Mouse (Mus musculus) cerebellum, postnatal 14 days (tissue): ENCODE results near the gene Atp7a.

Experiments used
- DNase-seq, 2 experiments: peaks; one replicate each; pipeline ENCODE4 v3.0.0; 2021; ENCODE audit warnings: mixed read lengths in 2 of 2

The Atp7a gene

DNA sequence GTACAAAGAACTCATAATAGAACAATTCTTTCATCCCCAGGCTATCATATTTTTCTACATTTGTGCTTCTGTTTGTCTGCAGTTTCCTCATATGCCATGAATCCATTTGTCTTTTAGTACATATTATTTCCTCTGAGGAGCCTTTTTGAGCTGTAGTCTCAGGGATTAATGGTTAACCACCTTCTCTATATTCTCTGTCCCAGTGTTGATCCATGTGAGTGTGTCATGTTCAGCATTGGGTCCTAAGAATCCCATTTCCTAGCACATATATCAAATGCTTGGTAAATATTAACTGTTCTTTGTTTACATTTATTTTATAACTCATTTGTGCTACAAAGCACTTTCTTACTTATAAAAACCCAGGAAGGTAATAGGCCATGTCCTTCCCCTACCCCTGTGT lies 55.4 kb downstream of the Atp7a start:
- no peak for DNase-seq

DNA sequence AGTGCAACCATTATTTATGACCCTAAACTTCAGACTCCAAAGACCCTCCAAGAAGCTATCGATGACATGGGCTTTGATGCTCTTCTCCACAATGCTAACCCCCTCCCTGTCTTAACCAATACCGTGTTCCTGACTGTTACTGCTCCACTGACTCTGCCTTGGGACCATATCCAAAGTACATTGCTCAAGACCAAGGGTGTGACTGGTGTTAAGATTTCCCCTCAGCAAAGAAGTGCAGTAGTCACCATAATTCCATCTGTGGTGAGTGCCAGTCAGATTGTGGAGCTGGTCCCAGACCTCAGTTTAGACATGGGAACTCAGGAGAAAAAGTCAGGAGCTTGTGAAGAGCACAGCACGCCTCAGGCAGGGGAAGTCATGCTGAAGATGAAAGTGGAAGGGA lies 58.1 kb downstream of the Atp7a start:
- DNase-seq: no peak

DNA sequence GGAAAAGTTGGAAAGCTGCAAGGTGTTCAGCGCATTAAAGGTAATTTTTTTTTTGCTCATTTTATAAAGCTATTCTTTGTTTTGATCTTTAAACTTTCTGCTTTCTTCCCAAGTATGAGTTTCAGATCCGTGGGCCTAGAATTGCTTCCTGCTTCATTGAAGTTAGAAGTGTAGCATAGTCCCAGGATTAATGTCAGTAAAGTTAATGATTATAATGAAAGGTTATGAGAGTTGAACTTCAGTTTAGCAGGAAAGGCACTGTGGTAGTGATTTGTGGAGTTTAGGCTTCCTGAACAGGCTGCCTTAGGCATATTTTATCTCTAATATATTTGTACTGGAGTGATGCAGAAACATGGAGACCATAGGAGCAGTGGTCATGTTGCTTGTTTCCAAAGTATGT lies 58.5 kb downstream of the Atp7a start:
- DNase-seq: no peak

DNA sequence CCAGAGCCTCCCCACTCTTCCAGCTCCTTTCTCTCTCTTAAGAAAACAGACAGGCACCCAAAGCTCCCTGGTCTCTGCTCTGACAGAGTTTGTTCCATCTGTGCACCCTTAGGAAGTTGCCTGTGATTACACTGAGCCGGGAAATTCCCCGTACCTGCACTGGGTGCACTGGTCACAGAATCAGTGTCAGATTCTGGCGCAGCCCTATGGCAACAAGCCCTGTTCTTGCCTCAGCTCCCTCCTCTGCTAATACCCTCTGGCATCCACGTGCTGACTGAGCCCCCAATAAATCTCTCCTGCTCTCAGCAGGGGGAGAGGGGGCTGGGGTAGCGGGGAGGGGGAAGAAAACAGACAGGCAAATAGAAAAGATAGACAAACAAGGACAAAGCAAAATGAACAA lies 65.9 kb downstream of the Atp7a start:
- no peak for DNase-seq

DNA sequence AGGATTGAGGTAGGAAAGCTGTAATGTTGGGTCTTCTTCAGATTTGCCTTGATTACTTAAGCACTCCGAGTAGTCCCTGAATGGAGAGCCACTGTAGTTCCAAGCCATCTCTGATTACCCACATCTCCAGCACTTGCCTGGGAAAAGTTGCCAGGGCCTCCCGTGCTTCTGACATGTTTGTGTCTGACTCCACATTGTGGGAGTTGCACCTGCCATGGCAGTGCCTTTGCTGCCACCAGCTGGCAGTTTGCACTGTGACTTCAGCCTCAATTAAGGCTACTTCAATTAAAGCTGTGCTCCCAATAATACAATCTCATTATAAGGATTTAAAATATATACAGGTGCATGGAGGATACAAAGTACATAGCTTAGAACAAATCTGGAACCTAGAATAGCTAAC lies 78.4 kb downstream of the Atp7a start:
- peak; percentile 54 to 65 for DNase-seq

DNA sequence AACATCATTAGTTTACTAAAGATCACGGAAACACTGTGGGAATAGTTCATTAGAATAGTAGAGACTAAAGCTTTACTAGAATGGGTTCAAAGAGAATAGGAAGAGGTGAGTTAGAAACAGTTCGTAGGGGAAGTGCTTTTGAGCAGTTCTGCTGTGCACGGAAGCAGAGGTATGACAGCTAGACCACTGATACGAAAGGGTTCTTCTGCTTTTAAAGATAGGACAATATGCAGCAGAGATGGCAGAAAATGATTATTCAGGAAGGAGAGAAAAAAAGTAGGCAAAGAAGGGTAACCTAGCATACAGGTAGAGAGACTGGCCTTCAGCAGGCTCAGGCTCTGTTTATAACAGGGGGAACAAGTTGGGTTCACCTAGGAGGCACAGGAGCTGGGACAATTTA lies 86.8 kb downstream of the Atp7a start:
- no peak for DNase-seq

DNA sequence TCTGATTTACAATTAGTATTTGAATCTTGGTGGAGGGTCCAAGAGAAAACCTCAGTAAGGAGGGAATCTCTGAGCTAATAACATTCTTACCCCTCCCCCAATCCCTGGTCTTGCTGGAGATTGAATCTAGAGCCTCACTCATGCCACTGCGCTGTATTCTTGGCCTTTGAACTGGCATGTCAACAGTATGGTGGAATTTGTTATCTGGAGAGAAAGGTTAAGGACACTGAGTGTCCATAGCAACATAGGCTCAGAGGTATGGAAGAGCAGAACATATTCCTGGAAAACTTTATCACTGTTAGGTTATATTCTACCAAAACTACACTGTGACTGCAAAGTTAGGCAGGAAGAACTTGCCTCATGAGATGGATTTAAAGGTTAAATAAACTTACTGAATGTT lies 87.6 kb downstream of the Atp7a start:
- no peak for DNase-seq

DNA sequence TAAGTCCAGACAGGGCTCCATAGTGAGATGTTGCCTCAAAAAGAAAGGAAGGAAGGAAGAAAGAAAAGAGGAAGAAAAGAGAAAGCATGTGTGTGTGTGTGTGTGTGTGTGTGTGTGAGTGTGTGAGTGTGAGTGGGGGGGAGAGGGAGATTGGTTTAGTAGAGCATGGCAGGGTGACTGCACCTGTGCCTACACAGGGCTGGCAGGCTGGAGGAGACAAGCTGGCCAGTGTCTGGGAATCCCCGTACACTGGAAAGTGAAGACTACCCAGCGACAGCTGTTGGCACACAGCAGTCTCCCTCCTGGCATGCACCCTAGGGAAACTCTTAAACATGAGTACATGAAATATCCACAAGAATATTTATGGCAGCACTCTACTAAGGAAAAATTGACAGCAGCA lies 95.7 kb downstream of the Atp7a start:
- no peak for DNase-seq

DNA sequence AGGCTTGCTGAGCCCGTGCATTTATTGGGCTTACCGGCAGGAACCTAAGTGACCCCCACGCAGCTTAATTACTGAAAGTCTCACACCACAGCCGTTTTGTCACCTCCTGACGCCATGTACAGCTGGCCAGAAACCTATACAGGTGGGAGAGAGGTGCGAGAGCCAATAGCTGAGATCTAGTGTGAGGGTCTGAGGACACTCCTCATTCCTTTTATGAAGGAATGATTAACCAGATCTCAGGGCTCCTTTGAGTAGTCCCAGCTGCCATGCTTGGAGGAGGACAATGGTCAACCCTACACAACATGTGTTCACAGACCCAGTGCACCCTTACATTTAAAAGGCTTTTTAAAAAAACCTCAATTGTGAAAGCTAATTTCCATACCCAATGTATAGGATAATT lies 101.2 kb downstream of the Atp7a start:
- DNase-seq: no peak

DNA sequence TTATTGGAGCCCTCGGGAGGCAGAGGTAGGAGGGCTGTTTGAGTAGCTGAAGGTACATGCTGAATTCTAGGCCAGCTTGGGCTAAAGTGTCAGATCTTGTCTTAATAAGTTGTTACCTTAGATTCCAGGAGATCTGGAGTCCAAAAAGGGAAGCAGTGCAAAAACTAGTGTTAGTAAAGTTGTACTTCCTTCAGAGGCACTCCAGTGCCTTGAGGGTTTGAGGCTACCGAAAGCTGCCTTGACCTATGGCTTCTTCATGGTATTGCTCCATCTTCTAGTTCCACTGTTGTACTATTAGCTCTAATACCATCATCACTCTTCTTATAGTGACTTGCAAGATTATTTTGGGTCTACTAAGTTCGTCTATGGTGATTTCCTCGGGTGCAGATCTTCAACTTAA lies 102.8 kb downstream of the Atp7a start:
- DNase-seq: no peak

DNA sequence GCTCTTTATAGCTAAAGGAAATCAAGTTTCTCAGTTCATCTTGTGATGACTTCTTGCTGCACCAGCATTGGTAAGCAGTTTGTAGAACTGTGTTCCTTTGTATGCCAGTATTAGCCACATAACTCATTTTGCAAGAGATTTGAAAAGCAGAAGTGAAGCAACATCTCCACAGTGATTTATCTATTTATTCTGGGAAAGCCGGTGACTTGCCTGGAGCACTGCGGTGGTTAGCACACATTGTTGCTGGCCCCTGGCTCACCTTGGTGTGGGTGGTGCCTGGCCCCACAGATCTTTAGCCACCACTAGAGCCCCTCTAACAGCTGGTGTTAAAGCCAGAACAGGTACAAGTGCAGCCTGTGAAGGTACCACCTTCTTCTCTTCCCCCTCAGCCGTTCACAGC lies 107.8 kb downstream of the Atp7a start:
- DNase-seq: no peak

DNA sequence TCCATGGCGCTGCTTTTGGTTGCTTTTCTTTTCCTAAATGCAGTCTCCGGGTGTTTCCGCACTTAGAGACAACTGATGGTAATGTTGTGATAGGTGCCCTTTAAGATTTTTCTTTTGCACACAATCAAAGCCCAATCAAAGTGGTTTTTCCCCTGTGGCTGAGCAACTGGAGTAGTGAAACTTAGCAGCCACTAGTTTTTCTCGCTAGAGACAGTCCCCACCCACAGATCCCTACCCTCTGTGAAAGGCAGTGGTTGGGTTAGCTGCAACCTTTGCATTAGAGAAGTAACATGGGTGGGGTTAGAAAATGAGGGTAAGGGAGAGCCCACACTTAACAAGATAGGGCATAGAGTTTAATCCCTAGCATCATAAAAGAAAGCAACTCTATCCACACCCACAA lies 108.4 kb downstream of the Atp7a start:
- DNase-seq: no peak

DNA sequence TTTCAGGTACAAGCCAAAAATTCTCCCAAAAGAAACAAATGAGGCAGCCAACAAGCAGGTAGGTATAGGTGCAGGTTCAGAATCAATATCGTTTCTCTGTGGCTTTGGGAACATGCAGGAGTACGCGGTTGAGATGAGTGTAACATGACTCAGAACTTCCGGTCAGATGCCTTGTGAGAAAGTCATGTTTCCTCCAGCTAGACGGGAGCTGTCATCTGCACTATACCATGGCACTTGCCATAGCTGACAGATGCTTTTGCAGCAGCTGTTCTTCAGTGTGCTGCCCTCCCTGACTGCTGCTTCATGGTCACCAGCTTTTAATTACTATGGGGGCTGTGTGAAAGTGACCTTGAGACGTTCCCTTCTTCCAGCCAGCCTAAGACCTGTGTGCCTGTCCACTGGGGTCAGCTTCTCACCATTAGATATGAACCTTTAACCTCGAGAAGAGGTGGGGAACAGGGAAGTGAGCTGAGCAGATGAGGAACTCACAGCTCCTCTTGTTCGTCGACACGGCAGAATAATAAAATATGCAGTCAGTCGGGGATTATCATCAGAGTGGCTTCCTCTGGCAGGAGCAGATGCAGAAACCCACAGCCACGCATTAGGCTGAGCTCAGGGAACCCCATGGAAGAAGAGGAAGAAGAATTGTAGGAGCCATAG lies 109.0 kb downstream of the Atp7a start:
- no peak for DNase-seq

DNA sequence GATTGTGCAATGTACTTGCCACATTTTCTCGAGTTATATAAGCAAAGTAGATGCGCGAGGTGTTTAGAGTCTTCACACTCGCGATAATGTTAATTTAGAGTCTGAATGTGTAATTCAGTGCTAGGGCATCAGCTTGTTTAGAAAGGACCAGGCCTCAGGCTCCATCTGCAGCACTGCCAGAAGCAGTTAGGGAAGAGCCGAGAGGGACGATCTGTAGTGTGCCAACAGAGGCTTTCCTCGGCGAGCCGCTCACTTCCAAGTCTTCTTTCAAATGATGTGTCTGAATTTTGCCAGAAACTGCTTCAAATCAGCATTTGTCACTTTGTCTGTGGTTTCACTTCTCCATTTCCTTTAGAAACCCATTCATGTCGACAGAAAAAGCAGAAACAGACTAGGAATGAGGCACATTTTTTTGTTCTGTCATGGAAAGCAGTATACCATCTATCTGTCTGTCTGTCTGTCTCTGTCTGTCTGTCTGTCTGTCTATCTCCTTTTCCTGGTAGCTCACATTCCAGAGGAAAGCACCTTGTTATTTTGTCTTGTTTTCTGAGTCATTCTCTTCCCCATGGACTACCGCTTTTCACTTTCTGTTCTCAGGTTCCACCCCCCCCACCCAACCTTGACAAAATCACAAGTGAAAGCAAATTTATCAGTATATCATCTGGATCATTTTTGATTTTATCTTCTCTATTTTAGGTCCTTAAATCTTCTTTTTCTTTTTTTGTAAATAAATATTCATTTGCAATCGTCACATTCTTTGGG lies 112.4 kb downstream of the Atp7a start:
- DNase-seq: no peak

DNA sequence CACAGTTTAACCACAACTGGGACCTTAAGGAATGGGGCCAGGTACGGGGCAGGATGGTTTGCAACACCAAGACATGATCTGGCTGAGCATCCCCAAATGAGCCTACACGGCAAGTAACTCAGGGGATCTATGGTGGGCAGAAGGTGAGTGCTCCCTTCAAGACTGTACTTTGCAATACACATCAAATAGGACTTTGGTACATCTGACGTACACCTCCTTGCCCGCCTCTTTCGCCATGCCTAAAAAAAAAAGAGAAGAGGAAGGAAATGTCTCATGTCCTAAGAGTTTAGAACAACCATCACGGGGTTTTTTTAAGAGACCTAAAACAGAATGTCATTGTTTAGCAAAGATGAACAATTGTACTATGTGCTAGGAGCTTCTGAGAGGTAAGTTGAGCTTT lies 115.9 kb downstream of the Atp7a start, which contains the start of gene Tlr13:
Gene Tlr13 (plus strand): TSS at position 269 of the 400 bp plus-strand sequence.
- DNase-seq: no peak

DNA sequence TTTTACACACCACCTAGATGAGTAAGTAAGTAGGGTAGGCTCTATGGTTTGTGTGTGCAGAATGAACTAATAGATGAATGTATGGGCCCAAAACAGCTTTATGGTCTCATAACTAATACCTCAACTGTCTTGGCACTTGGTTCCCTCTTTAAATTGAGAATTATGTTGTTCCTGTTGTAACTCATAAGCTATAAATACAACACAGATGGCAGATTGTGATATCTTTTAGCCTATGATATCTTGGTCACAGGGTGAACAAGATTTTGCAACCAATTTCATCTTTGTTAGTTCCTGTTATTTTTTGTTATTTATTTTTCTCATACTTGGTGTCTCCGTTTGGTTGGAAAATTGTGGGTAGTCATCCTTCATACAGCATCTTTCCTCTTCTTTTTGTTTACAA lies 121.1 kb downstream of the Atp7a start:
- no peak for DNase-seq

DNA sequence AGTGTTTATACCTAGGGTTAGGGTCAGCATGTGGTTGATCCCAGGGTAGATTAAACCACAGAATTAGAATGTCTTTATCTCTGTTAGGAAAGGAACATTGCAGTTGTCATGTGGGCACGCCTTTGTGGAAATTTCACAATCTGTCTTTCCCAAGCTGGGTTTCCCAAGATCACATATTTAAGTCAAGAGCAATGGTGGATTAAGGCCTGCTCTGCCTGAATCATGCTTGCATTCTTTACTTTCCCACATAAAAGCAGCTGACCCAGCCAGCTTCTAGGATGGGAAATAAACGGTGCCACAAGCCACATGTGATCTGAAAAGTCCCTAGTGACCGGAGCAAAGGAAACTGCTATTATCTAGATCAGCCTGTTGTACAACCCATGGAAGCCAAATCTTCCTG lies 122.4 kb downstream of the Atp7a start:
- DNase-seq: no peak

DNA sequence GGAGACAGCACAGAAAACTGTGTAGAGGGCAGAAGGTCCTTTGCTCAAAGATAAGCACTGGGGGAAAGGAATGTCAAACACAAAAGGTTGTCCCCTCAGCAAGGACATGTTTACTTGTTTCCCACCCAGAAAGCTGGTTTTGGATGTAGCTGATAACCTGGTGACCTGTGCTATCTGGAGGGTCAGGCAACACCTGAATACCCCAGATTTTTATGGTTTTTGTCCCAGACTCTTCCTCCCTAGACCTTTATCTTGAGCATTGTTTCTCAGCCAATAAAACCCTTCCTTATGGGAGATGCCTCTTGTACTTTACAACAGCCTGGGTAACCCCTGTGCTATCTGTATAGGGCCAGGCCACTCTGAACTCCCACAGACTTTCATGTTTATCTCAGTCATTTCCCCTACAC lies 127.1 kb downstream of the Atp7a start:
- no peak for DNase-seq

DNA sequence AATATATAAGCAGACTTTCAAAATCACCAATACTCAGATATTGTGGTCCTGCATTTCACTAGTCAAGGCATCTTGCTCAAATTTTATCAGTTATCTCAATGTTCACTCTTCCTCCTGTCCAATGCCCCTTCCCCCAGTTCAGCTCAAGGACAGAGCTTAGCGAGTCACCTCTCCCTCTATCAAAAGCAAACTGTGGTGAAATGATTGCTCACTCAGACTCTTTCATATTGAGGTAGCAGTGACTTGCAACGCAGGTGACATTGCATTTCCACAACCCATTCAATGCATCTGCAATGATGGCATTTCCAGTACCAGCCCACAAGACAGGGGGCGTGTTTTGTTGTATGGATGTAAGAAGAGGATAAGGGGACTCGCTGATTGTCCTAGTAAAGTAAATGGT lies 128.8 kb downstream of the Atp7a start:
- no peak for DNase-seq

DNA sequence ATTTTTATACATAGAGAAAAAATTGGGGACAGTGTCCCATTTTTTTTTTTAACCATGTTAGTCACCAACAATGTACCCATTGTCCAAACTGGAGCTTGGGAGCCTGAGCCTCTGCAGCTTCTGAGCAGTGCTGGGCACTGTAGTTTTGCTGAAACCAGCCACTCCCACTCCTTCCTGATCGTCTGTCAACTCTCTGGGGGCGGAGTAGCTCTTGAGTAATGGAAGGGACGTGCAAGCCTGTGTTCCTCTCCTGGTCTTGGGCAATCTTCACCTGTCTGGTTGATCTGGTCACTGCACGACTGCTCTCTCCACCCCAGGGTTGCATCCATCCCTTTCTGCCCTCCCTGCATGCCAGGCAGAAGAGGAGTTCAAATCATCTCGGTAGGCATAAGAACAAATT lies 136.9 kb downstream of the Atp7a start:
- DNase-seq: no peak

DNA sequence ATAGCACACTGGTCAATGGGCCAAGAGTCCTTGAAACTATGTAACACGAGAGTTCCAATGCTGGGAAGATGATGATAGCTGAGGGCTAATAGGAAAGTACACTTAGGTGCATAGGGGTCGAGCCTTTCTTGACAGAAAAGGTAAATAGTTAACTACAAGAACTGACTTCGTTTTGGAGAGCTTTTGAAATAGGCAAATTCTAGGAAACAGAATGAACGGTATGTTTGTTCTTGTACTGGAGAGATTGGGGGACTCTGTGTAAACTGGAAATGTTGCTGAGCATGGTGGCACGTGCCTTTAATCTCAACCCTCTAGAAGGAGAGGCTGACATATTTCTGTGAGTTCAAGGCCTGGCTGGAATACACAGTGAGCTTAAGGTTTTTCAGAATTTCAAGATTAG lies 137.5 kb downstream of the Atp7a start:
- no peak for DNase-seq

DNA sequence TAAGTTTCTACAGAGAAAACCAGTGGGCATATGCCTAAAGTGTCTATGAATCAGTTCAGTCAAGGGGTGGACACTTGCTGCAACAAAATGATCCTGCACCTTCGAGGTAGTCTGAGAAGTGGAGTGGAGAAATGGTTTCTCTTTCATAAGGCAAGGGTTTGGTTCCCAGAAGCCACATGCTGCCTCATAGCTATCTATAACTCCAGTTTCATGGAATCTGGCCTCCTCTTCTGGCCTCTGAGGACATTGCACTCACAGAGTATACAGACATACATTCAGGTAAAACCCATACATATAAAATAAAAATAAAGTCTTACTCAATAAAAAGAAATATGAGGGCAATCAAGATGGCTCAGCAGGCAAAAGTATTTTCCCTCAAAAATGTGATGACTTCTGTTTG lies 138.0 kb downstream of the Atp7a start:
- no peak for DNase-seq

DNA sequence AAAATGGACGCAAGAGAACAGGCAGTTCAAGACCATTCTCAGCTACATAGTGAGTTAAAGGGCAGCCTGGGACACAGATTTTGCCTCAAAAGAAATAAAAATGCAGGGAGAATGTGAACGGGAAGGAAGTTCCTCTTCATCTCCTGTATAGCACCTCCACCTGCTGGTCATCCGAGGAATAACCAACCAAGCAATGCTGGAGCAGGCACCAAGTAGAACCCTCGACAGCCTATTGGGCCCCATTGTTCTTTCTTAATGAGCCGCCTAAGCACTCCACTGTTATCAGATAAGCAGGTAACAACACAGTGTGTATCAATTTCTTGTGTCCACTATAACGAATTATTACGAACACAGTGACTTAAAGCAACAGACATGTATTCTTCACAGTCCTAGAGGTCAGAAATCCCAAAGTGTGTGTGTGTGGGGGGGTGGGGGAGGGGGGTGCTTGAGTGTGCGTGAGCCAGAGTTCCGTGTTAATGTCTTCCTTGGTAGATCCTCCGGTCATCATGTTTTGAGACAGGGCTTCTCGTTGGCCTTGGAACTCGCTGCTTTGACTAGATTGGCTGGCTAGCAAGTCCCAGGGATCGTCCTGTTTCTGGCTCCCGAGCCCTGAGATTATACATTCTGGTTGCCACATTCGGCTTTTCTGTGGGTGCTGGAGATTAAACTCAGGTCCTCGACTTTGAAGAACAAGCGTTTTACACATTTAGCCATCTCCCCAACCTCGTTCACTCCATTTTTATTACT lies 144.2 kb downstream of the Atp7a start:
- DNase-seq: peak; percentile 78 to 87

DNA sequence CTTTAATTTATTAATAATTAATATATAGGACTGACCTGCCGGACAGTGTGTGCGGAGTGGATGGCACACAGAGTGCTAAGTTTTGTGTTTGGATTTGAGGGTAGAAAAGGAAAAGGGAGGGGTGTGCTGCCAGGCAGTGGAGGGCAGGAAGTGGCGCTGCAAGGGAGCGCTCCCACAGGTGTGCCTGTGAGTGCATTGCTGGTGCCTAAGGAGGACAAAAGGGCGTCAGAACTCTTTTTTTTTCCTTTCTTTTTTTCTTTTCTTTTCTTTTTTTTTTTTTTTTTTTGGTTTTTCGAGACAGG lies 144.7 kb downstream of the Atp7a start:
- DNase-seq: no peak
